Mouse (Mus musculus): ENCODE data around the gene B3galt5. TPM values are rescaled to one million over a fixed set of nuclear protein-coding genes. Genes with fewer than 3 reads are reported as not detected.
A peak's percentile ranks its signal among the peaks of the same experiment; 100 is the strongest.

The B3galt5 gene
- polyA plus RNA-seq, 1 experiment from 2014 or later: 0.16 TPM

DNA sequence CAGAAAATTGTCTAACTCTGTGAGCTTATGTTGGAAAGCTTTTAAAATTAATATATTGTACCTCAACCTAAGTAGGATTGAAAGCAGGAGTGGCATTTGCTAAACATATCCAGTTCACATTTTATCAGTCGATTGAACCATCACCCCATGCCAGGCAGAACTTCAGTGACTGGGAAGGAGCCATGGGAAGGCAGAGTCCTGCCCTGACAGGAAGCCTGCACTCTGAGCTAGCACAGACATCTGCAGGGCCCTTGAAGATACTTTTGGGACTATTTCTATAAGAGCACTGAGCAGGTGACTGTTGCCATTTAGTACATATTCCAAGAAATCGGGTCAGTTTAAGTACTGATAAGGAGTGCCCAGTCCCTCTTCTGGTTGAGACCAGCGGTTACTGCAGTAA lies 13.6 kb upstream of the B3galt5 start:
- peaks cover 23% of the 10 kb centered on the region for H3K36me3 ChIP-seq
- no peak overlapping the region for H3K4me3 ChIP-seq
- H3K9ac ChIP-seq: no peak overlapping the region
- no peak overlapping the region for H3K4me2 ChIP-seq
- peak overlapping the region; percentile 68 for H3K27ac ChIP-seq
- no peak for ATAC-seq (replicated peaks; ENCODE audit: insufficient number of reproducible peaks, insufficient read depth, low FRiP score, low read depth)
- H3K27me3 ChIP-seq: no peaks in the 10 kb centered on the region
- H3K4me1 ChIP-seq (replicated peaks): peaks cover 31% of the 10 kb centered on the region
- H3K9me3 ChIP-seq (replicated peaks): no peaks in the 10 kb centered on the region
- 69% methylated on average over 3 of the region's 3 CpGs for whole genome bisulfite sequencing

DNA sequence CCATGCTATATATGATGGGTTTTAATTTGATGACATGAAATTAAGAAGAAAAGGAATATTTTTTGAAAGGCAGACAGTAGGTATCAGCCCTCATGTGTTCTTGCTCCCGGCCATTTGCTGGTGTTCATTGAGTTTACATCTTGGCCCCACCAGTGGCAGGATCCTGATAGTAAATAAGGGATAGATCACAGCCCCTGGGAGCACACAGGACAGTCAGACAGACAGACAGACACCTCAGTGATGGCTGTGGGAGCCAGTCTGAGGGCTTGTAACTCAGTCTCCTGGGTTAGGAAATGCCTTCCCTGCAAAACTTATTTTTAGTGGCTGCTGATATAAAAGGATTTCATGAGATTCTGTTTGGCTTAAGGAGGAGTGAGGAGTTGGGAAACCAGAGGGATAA lies 13.1 kb upstream of the B3galt5 start:
- Histone ChIP-seq H3K4me3 (no peak overlapping the region), H3K27ac (peak overlapping the region; percentile 40), H3K4me2 (no peak overlapping the region), H3K27me3 (no peaks in the 10 kb centered on the region), H3K9me3 (replicated peaks) (no peaks in the 10 kb centered on the region), H3K4me1 (replicated peaks) (peaks cover 31% of the 10 kb centered on the region), H3K36me3 (peaks cover 23% of the 10 kb centered on the region), H3K9ac (no peak overlapping the region)
- 76% methylated on average over 1 of the region's 1 CpGs for WGBS
- no peak for ATAC-seq (replicated peaks; ENCODE audit: insufficient number of reproducible peaks, insufficient read depth, low FRiP score, low read depth)

DNA sequence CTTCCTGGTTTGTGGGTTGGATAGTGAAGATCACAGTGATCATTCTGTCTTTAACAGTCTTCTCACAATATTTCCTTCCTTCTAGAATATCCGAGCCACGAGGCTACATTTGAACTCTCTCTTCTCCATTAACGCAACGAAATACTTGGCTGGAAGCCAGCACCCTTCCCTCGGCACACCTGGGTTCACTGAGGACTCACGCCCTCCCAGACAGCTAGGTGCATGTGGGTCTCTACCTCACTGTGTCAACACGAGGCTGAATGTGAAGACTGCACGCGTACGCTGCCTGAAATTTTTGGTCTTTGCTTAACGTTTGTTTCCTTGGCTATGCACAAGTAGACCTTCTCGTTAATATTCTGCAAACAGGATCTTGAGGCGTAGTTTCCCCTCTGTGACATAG lies 7.2 kb upstream of the B3galt5 start:
- peak overlapping the region; percentile 25 for H3K27ac ChIP-seq
- no peak for ATAC-seq (replicated peaks; ENCODE audit: insufficient number of reproducible peaks, insufficient read depth, low FRiP score, low read depth)
- no peak overlapping the region for H3K4me2 ChIP-seq
- H3K36me3 ChIP-seq: peaks cover 31% of the 10 kb centered on the region
- WGBS: 68% methylated on average over 13 of the region's 13 CpGs
- no peaks in the 10 kb centered on the region for H3K9me3 ChIP-seq (replicated peaks)
- H3K4me1 ChIP-seq (replicated peaks): peaks cover 11% of the 10 kb centered on the region; the same call in 1 of the 2 replicates
- no peak overlapping the region for H3K9ac ChIP-seq
- no peak overlapping the region for H3K4me3 ChIP-seq
- no peaks in the 10 kb centered on the region for H3K27me3 ChIP-seq

DNA sequence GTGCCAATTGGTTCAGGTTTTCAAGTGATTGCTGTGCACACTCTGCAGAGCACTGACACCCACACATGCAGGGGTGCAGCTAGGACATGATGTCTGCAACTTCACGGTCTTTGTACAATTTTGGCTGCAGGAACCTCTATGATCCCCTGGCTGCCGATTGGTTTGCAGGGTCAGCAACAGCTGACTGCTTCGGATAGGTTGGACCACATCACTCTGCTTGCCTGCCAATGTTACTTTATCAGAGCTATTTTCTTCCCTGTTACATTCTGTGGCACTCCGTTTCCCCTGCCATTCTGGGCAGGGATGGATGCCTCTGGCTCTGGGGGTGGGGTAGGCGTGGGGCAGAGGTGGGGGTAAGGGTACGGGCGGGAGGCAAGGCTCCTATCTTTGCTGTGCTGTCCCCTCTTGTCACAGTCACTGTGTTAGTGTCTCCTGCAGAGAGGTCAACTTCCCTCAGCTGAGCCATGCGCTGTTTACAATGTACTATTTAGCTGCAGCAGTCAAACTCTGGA lies 6.5 kb upstream of the B3galt5 start:
- no peak overlapping the region for H3K4me2 ChIP-seq
- H3K36me3 ChIP-seq: peaks cover 28% of the 10 kb centered on the region
- ATAC-seq (replicated peaks; ENCODE audit: insufficient number of reproducible peaks, insufficient read depth, low FRiP score, low read depth): peak; percentile 78
- H3K4me1 ChIP-seq (replicated peaks): peaks cover 11% of the 10 kb centered on the region; the same call in 1 of the 2 replicates
- no peak overlapping the region for H3K4me3 ChIP-seq
- no peak overlapping the region for H3K9ac ChIP-seq
- 34% methylated on average over 8 of the region's 8 CpGs for WGBS
- no peaks in the 10 kb centered on the region for H3K27me3 ChIP-seq
- no peaks in the 10 kb centered on the region for H3K9me3 ChIP-seq (replicated peaks)
- peak overlapping the region; percentile 25 for H3K27ac ChIP-seq

DNA sequence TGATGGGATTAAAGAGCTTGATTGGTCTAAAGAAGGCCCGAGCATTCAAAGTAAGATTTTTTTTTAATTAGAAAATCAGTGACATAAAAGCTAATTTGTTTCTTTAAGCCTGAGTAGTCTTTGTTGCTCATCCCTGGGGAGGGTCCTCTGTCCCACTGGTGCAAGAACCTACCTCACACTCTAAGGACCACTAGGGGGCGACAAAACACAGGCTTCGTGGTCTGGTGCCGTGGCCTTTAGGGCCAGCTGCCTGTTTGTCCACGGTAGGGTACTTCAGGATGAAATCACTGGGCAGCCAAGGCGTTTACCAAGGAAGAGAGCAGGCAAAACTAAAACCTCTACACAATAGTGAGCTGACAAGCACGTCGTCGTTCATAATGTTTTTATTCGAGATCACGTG lies 5.2 kb upstream of the B3galt5 start:
- no peak for ATAC-seq (replicated peaks; ENCODE audit: insufficient number of reproducible peaks, insufficient read depth, low FRiP score, low read depth)
- Histone ChIP-seq H3K27me3 (no peaks in the 10 kb centered on the region), H3K9me3 (replicated peaks) (no peaks in the 10 kb centered on the region), H3K4me1 (replicated peaks) (peaks cover 11% of the 10 kb centered on the region; the same call in 1 of the 2 replicates), H3K36me3 (peaks cover 21% of the 10 kb centered on the region), H3K27ac (no peak overlapping the region), H3K9ac (no peak overlapping the region), H3K4me2 (no peak overlapping the region), H3K4me3 (no peak overlapping the region)
- 32% methylated on average over 11 of the region's 11 CpGs for WGBS

DNA sequence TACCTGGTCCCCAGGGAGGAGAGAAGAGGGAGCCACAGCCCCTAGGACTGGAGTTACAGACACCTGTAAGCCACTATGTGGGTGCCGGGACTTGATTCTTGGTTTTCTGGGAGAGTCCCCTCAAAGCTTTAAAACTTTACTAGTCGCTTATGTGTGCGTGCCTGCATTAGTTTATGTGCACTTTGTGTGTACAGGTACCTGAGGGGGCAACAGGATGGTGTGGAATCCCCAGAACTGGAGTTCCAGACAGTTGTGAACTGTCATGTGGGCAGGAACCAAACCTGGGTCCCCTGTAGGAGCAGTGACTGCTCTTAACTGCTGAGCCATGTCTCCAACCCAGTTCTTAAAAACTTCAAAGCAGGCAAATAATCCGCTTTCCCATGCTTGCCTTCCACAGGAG lies 4.3 kb upstream of the B3galt5 start:
- no peaks in the 10 kb centered on the region for H3K9me3 ChIP-seq (replicated peaks)
- ATAC-seq (replicated peaks; ENCODE audit: insufficient number of reproducible peaks, insufficient read depth, low FRiP score, low read depth): no peak
- peaks cover 11% of the 10 kb centered on the region; the same call in 1 of the 2 replicates for H3K4me1 ChIP-seq (replicated peaks)
- peaks cover 16% of the 10 kb centered on the region; the same call in 1 of the 2 replicates for H3K36me3 ChIP-seq
- no peak overlapping the region for H3K4me2 ChIP-seq
- WGBS: 84% methylated on average over 4 of the region's 4 CpGs
- H3K4me3 ChIP-seq: no peak overlapping the region
- H3K9ac ChIP-seq: no peak overlapping the region
- no peak overlapping the region for H3K27ac ChIP-seq
- no peaks in the 10 kb centered on the region for H3K27me3 ChIP-seq

DNA sequence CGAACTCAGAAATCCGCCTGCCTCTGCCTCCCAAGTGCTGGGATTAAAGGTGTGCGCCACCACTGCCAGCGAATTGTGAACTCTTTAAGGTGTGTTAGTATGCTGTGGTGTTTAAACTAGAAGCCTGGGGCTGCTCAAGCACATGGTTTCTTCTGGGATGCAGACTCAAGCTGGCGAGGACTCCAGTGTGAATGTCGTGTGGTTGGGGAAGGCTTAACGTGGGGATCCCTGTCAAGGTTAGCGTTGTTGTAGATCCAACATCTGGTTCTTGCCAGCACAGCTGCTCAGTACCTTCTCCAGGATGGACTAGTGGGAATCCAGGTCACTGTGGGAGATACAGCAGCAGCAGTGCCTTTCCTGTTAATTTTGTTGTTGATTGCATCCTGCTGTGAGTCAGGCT lies 3.6 kb upstream of the B3galt5 start:
- no peak for ATAC-seq (replicated peaks; ENCODE audit: insufficient number of reproducible peaks, insufficient read depth, low FRiP score, low read depth)
- H3K27ac ChIP-seq: no peak overlapping the region
- 82% methylated on average over 8 of the region's 8 CpGs for WGBS

DNA sequence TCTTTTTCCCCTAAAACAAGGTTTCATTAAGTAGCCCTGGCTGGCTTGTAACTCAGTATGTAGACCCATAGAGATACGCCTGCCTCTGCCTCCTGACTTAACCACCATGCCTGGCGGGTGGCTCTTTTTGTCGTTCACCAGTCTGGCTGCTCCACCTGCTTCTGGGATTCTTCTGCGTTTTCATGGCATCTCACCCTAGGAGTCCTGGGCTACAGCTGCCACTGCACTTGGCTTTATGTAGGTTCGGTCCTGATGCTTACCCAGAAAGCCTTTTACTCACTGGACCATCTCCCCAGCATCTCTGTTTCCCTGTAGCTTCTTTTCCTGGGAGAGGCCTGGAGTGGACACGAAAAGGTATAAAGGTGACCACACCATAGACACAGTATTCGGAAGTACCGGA lies 1.6 kb upstream of the B3galt5 start:
- Histone ChIP-seq H3K36me3 (no peaks in the 10 kb centered on the region), H3K27ac (no peak overlapping the region), H3K4me3 (no peak overlapping the region), H3K27me3 (no peaks in the 10 kb centered on the region), H3K4me2 (no peak overlapping the region), H3K4me1 (replicated peaks) (peaks cover 2% of the 10 kb centered on the region; the same call in 1 of the 2 replicates), H3K9me3 (replicated peaks) (no peaks in the 10 kb centered on the region), H3K9ac (no peak overlapping the region)
- 83% methylated on average over 8 of the region's 8 CpGs for WGBS
- ATAC-seq (replicated peaks; ENCODE audit: insufficient number of reproducible peaks, insufficient read depth, low FRiP score, low read depth): no peak

More for the DNA sequence above, 3.6 kb upstream of the B3galt5 start:
- Histone ChIP-seq H3K4me2 (no peak overlapping the region), H3K36me3 (peaks cover 9% of the 10 kb centered on the region; the same call in 1 of the 2 replicates), H3K9ac (no peak overlapping the region), H3K4me3 (no peak overlapping the region), H3K27me3 (no peaks in the 10 kb centered on the region), H3K9me3 (replicated peaks) (no peaks in the 10 kb centered on the region), H3K4me1 (replicated peaks) (peaks cover 11% of the 10 kb centered on the region; the same call in 1 of the 2 replicates)

DNA sequence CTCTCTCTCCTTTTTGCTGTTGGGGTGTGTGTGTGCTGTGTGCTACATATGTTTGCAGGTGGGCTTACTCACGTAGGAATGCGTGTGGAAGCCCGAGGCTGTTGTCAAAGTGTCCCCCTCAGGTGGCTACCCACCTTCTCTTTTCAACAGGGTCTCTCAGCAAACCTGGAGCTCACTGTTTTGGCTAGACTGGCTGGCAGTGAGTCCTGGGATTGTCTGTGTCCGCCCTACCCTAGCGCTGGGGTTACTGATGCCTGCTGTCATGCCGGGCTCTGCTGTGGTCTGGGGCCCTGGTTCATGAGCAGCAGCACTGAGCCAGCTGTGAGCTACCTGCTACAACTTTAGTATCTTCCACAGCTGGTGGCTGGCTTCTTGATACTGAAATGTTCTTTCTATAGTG lies 8.9 kb downstream of the B3galt5 start:
- 74% methylated on average over 6 of the region's 6 CpGs for WGBS
- no peak overlapping the region for H3K9ac ChIP-seq
- H3K4me3 ChIP-seq: no peak overlapping the region
- no peak overlapping the region for H3K4me2 ChIP-seq
- H3K27ac ChIP-seq: no peak overlapping the region
- no peaks in the 10 kb centered on the region for H3K36me3 ChIP-seq
- no peak for ATAC-seq (replicated peaks; ENCODE audit: insufficient number of reproducible peaks, insufficient read depth, low FRiP score, low read depth)
- H3K4me1 ChIP-seq (replicated peaks): no peaks in the 10 kb centered on the region
- H3K9me3 ChIP-seq (replicated peaks): no peaks in the 10 kb centered on the region; the same call in 1 of the 2 replicates
- H3K27me3 ChIP-seq: no peaks in the 10 kb centered on the region

DNA sequence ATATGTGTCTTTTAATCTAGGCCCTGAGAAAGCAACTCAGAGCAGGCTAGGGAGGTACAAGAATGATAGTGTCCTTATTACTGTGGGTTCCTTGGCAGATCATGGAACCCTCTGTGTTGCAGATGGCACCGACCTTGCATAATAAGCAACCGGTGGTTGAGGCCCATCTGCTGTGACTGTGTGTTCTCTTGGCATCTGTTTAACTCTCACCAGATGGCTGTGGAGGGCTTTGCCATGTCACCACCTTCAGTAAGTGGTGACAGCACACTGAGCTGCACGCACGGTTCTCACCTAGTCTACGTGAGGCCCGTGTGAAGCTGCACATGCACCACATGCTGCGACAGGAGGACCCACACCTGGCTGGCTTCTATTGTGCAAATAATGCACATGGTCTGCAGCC lies 14.0 kb downstream of the B3galt5 start:
- H3K4me1 ChIP-seq (replicated peaks): no peaks in the 10 kb centered on the region
- no peak overlapping the region for H3K9ac ChIP-seq
- H3K4me3 ChIP-seq: no peak overlapping the region
- WGBS: 54% methylated on average over 7 of the region's 7 CpGs
- ATAC-seq (replicated peaks; ENCODE audit: insufficient number of reproducible peaks, insufficient read depth, low FRiP score, low read depth): no peak
- H3K27ac ChIP-seq: no peak overlapping the region
- H3K36me3 ChIP-seq: no peaks in the 10 kb centered on the region
- no peak overlapping the region for H3K4me2 ChIP-seq
- H3K9me3 ChIP-seq (replicated peaks): no peaks in the 10 kb centered on the region; the same call in 1 of the 2 replicates
- H3K27me3 ChIP-seq: no peaks in the 10 kb centered on the region

DNA sequence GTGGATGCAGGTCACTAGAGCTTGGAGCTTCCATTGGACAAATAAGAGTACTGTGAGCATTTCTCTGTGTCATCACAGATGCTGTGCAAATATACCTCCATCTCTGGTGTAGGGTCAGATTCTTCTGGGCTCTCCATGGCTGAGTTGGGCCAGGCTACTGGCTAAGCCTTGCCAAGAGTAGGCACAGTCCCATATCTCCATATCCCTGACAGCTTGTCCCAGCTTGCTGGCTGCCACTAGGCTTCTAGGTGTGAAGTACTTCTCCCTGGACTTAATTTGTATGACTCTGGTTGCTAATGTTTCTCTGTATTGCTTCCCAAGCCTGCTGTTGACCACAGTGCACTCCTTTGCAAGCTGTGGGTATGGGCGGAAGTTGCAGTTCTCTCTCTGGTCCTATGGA lies 16.5 kb downstream of the B3galt5 start:
- Histone ChIP-seq H3K36me3 (no peaks in the 10 kb centered on the region), H3K9me3 (replicated peaks) (peaks cover 2% of the 10 kb centered on the region; the same call in 1 of the 2 replicates), H3K27me3 (no peaks in the 10 kb centered on the region), H3K27ac (no peak overlapping the region), H3K9ac (no peak overlapping the region), H3K4me2 (no peak overlapping the region), H3K4me3 (no peak overlapping the region), H3K4me1 (replicated peaks) (no peaks in the 10 kb centered on the region)
- WGBS: 87% methylated on average over 1 of the region's 1 CpGs
- no peak for ATAC-seq (replicated peaks; ENCODE audit: insufficient number of reproducible peaks, insufficient read depth, low FRiP score, low read depth)

DNA sequence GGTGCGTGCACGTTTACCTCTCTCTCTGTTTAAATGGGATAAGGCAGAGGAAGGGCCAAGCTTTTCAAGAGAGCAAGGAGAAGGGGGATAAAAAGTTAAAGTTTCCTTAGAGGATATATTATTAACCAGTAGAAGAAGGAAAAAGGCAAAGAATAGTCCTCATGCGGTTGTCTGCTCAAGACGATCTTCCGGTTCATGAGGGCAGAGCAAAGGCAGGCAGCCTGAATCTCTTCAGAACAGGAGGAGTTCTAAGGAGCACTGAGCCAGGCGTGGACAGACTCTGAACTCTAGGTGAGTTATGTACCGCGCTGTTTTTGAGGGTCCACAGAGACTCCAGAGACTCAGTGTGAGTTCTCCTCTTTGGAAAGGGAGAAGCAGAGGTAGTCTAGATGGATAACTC lies 22.8 kb downstream of the B3galt5 start:
- H3K4me3 ChIP-seq: no peak overlapping the region
- H3K27ac ChIP-seq: no peak overlapping the region
- no peak overlapping the region for H3K4me2 ChIP-seq
- ATAC-seq (replicated peaks; ENCODE audit: insufficient number of reproducible peaks, insufficient read depth, low FRiP score, low read depth): no peak
- H3K36me3 ChIP-seq: no peaks in the 10 kb centered on the region
- no peaks in the 10 kb centered on the region for H3K4me1 ChIP-seq (replicated peaks)
- no peaks in the 10 kb centered on the region for H3K27me3 ChIP-seq
- no peak overlapping the region for H3K9ac ChIP-seq
- WGBS: 86% methylated on average over 8 of the region's 8 CpGs
- H3K9me3 ChIP-seq (replicated peaks): 0 out of 2 replicates have a peak, but pooled peaks cover 2% of the 10 kb centered on the region
